Mouse (Mus musculus) lung, postnatal 25 days (tissue): ENCODE data around the gene Prkcz.

ENCODE experiments used
- DNase-seq: peaks from one replicate; pipeline ENCODE4 v3.0.0; 2022; ENCODE audit warnings: low spot score

The Prkcz gene

DNA sequence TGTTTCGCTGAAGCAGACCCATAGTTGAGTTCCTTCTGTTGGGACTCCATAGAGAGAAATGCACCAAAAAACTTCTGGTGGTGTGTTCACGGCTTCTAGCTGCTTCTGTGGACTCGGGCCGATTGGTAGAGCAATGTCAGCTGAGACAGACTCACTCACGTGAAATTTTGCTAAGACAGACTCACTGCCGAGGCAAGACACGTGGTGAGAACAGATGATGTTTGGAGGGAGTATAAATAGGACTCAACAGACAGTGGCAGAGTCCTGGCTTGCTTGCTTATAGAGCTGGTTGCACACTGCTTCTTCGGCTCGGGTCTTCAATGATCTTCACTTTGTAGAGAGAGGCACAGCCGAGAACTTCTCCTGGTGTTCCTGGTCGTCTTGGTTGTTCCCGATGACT, 117.9 kb downstream of the Prkcz start:
- no peak for DNase-seq

DNA sequence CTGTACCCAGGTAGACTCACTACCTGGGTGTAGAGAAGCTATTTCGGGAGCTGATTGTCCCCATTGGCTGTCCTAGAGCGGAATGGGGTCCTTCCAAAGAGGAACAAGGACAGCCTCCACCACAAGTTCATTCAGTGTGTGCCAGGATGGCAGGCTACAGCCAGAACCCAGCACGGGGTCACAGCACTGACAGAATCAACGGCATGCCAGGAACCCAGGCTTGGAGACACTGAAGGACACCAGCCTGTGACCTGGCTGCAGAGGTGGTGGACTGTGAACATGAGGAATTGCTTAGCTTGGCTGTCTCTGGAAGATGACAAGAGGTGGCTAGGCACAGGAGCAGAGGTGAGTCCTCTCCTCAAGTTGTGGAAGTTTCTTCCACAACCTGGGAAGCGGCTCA, 118.9 kb downstream of the Prkcz start:
- no peak for DNase-seq

DNA sequence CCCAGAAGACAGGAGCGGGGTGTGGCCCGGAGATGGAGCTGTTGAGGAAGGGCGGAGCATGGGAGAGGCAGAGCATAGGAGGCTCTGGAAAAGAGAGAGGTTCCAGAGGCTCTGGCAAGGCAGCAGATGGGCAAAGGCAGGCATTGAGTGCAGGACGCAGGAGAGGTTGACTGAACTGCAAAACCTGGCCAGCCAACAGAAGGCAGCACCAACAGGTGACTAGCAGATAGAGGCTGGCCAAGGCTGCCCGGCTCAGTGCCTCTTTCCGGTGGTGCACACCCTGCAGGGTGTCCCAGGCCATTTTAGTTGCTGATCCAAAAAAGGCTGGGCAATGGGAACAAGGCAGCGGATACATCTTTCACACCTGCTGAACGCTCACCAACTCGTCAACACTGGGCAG, 119.4 kb downstream of the Prkcz start:
- no peak for DNase-seq

DNA sequence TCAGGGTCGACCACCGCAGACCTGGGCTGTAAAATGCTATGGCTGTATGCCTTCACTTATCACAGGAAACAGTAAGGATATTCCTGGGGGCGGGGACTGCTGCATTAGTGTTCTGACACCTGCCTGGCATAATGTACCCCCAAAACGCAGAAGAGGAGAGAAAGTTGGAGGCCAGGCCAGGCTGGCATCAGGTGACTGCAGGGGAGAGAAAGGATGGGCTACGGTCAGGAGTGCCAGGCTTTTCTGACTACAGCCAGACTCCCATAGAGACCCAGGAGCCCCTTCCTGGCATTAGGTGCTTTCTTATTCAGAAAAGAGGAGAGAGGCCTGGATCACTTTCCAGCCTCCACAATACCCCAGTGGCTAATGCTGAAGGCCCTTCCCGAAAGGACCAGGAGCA, 121.7 kb downstream of the Prkcz start:
- no peak for DNase-seq

DNA sequence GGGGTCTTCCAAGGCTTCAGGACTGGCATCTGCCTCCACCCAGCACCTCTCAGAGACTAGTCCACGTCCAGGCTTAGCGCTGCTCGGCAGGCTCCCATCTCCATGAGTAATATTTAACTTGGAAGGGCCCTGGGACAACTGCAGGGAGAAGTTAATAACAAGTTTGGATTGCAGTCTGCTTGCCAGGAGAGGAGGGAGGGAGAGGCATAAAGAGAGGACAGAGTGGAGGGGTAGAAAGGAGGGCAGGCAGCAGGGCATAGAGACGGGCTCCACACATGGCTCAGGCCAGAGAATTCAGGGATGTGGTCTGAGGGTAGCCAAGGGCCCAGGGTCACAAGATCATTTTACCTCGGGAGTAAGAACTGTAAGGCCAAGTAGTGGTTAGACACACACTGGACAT, 122.9 kb downstream of the Prkcz start:
- DNase-seq, result peak; percentile 78

DNA sequence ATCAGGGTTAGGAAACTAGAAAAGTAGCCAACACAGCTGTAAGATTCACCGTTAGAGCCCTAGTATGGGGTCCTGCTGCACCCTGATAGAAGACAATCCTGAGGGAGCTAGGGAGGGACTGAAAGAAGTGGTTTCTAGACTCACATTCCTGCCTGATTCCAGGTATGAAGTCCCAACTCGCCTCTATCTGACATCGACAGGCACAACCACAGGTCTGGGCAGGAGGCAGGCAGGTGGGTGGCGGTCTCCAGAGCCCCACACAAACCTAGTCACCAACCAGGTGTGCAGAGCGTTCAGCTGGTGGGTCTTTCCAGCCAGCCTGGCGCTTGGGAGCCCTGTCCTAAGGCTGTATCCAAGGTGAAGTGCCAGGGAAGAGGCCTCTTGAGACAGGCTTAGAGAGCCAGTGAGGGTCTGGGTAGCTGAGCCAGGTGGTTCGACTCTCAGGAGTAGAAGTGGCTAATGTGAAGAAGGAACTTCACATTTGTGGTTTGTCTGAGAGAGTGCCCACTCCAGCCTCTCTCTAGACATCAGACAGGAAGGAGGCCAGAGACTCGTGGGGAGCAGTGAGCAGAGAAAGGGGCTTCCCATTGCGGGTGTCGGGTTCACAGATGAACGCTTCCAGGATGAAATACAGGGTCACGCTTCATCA, 124.3 kb downstream of the Prkcz start:
- peak; percentile 61 for DNase-seq

DNA sequence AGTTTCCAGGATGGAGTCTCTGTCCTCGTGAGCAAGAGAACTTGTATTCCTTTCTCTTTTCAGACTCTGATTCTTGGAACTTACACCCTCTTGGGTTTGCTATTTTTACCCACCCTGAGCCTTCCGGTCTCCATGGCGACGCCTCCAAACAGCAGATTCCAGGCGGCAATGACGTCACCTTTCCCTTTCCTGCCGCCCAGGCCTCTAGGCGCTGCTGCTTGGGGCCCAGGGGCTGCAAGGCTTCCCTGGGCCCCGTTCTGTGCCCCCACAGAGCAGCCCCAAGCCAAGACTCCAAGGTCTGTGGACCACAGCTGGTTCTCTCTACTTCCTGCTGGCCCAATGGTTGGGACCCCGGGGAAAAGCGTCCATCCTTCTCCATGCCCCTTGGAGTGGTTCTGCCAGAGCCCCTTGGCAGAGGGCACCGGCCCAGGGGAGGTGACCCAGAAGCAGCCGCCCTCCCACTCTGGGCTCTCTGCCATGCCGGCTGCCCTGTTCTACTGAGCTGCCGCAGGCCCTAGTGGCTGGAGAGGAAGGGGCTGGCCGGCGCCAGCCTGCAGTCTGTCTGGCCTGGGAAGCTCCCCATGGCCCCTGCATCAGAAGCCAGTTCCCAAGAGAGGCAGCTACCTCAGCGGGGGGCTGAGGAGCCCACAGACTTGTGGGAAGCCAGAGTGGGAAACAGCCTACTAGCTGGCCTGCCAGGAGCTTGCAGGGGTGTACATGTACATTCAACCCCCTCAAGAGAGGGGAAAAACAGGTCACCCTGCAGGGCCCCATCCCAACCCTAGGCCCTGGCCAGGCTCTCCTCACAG, 125.6 kb downstream of the Prkcz start:
- DNase-seq, result peak; percentile 95

DNA sequence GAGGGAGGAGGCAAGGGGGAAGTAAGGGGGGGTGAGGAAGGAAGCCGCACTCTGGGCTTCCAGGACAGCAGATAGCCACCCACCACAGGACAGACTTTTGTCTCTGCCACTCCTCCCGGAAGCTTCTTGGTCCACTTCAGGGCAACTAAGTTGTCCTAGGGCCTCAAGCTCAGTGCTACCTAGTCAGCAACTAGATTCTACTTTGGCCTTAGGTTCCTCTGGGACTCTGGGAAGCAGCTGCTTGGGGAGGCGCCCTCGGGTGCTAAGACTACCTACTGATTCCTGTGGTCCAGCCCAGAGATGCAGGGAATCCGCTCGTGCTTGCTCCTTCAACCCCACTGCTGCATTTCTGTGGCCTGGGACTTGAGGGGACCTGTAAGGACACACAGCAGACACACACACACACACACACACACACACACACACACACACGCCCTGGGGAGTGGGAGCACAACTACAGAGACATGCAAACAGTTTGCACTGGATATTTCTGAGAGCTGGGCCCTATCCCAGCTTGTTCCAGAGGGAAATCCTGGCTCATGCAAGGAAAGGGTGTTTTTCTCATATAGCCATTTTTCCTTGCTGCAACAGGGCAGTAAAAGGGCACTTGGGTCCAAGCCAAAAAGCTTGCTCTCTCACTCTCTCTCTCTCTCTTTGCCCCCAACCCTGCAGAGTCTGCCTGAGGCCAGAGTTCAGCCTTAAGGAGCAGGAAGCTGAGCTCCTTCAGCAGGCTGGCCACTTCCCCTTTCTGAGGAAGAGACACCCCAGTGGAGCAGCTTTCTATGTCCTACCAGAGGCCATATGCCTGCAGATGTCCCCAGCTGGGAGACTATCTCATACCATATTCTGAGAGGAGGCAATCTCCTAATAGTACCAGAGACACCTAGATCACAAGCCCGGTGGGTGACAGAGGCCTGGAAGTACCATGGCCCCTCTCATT, 126.5 kb downstream of the Prkcz start:
- peak; percentile 55 for DNase-seq

DNA sequence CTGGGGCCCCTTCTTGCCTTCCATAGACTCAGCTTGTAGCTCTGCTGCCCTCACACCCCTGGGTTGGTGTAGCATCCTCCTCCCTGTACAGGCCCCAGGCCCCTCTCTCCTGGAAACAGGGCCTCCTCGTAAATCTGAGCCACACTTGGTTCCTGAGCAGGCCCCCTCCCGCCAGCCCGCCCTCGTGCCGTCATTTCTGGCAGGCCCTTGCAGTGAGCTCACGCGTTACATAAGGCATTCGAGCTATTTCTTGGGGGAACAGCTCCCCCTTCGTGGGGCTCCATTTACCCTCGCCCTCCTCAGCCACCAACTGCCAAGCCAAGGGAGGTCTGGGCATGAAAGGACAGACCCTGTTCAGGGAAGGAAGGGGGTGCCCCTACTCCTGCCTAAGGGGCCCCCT, 127.3 kb downstream of the Prkcz start:
- peak; percentile 84 for DNase-seq

DNA sequence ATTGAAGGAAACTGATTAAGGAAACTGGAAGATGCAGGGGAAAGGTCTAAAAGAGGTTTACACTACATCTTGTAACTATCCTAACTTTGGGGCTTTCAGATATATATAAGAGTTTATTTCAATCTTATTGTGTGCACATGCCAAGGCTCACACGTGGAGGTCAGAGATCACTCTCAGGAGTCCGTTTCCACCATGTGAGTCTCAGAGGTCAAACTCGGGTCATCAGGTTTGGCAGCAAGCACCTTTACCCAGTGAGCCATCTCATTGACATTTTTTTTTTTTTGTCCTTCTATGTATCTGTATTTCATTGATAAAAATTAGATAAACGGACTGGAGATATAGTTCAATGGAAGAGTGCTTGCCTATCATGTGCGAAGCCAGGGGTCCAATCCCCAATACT, 132.7 kb downstream of the Prkcz start:
- no peak for DNase-seq

DNA sequence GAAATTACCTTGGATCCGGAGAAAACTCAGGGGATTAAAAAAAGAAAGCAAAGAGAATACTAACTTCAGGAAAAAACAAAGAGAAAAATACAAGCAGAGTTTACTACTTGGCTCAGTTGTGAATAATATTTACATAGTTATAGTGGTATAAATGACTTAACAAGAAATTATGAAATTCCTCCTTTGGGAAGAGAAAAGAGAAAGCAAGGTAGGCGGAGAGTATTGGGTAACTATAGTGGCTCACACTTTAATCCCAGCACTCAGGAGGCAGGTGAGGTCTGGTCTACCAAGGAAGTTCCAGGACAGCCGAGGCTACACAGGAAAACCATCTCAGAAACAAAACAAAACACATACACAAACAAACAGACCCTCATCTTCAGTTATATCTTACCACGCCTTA, 133.2 kb downstream of the Prkcz start:
- no peak for DNase-seq

DNA sequence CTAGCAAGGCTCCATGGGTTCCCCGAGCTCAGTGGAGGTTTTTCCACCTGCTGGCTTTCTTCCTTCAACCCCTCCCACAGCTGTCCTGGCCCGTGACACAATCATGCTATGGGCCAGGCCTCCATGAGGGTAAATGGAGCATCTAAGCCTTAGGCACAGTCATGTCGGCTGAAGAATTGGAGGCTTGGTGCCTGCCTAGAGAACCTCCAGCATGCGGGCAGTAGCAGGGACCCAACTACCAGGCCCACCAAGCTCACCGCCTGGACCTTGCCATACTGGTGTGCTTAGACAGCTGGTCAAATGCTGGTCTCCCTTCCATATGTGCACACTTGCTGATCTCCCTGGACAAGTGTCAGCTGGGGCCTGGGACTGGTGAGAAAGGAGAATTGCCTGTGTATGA, 135.2 kb downstream of the Prkcz start:
- DNase-seq, result no peak

DNA sequence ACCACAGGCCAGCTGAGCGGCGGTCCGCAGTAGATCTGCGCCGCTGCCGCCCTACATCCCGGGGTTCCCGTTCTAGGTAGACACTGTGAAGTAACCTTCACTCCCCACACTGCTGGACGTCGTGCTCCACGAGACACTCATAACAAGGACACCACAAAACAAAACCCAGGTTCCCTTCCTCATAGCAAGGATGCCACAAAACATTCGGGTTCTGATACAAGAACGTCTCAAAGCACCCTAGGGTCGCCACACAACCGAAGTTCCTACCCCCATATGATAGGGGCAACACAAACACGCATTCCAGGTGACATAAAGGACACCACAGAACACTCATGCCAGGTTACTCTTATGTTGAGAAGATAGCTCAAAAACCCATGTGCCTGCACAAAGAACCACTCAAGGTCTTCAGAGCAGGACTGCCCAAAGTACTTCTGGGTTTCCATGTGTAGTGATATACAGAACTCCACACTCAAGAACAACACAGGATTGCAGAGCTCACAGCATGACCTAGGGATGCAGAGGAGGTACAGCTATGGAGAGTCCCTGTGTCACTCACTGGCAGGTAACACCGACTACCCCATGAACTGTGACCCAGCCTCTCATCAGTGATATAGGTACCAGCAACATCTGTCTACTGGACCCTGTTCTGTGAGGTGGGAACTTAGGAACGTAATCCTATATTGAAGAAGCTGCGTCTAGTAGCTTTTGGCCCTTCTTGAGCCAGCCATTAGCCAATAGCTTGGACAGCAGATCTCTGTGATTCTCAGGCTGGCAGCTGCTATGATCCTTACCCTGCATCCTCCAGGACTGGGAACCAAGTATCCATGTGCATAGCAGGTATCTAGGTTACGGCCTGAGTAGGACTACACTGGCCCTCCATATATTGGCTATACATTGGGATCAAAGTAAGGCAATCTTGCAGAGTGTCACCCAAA, 137.3 kb downstream of the Prkcz start:
- DNase-seq, result no peak

DNA sequence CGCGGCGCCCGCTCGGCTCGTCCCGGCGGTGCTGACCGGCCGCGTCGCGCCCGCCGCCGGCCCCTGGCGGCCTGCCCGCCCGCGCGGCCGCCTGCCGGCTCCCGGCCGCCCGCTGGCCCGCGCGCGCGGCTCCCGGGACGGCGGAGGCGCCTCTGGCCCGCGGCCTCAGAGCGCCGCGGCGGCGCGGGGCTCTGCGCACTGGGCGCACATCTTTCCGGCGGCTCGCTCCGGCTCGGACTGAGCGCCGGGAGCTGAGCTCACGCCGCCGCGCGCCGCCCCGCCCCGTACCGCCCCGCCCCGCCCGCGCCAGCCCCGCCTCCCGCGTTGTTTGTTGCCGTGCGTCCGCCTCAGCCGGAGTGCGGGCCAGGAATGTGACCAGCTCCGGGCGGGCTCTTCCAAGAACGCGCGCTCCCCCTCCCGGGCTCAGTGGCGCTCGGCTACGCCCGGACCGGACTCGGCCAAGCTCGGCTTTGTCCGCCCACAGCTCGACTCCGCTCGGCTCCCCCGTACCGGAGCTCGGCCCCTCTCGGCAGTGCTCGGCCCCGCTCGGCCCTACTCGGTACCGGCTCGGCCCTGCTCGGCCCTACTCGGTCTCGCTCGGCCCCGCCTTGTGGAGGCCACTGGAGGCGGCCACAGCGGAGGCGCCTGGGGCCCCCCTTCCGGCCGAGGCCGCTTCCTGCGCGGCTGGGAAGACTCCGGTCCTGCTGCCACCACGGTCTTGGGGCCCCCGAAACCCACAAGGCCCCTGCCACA, 138.1 kb downstream of the Prkcz start:
- peak; percentile 99 for DNase-seq

DNA sequence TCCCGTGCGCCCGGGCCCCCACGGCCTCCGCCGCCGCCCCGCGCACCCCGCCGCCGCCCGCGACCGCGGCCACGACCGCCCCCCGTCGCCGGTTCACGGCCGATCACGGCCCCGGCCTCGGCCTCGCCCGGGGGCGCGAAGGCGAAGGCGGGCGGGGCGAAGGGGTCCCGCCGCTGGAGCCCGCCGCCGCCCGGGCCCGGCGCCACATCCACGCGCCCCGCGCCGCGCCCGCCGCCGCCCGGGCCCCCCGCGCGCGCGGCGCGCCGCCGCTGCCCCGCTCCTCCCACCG, 138.7 kb downstream of the Prkcz start, which contains the start of gene Ski:
Gene Ski, minus strand, starts transcription at position 41 of the 289 bp plus-strand sequence.
- DNase-seq, result no peak

DNA sequence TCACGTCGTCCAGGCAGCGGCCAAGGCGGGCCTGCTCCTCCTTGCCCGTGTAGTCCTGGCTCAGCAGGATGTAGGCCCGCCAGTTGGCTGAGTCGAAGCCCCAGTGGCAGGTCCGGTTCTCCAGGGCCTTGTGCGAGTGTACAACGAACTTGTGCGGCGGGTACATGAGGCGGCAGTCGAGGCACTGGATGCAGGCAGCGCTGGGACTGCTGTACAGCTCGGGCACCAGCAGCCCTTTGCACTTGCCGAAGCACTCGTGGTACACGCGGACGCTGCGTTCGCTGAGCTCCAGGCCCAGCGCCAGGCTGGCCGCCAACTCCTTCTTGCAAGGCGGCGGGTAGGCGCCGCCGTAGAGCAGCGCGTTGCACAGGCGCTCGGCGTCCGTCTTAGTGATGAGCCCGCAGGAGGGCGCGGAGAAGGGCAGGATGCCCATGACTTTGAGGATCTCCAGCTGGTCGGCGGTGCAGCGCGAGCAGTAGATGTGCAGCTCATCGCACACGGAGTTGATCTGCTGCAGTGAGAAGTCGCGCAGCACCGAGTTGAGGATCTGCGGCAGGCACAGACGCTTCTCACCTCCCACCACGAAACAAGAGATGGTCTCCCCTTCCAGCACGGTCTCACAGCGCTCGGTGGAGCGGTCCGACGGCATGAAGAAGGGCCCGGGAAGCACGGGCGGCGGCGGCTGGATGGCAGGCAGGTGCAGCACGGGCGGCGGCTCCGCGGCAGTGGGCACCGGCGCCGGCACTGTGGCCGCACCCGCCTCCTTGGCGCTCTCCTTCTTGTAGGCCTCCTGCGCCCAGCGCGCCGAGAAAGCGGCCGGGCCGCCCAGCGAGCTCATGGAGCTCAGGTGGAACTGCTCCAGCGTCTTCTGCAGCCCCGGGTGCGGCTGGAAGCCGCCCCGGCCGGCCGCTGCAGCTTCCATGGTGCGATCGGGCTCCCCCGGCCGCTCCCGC, 139.3 kb downstream of the Prkcz start:
- DNase-seq, result peak; percentile 63

DNA sequence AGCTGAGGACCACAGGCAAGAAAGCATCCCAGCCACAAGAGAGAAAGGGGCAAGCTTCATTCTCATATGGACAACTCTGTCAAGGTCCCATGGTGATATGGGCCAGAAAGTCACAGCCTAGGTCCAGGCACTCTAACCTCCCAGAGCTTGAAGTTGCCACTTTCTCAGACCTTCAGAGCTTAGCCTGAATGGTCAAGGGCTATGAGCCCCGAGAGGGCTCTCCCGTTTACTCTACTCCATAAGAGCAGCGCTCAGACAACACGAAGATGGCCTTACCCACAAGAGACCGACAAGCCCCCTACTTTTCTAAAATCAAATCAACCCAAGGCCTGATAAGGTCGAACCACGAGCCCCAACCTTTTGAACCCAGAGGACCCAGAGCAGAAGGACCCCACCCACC, 140.1 kb downstream of the Prkcz start:
- no peak for DNase-seq

DNA sequence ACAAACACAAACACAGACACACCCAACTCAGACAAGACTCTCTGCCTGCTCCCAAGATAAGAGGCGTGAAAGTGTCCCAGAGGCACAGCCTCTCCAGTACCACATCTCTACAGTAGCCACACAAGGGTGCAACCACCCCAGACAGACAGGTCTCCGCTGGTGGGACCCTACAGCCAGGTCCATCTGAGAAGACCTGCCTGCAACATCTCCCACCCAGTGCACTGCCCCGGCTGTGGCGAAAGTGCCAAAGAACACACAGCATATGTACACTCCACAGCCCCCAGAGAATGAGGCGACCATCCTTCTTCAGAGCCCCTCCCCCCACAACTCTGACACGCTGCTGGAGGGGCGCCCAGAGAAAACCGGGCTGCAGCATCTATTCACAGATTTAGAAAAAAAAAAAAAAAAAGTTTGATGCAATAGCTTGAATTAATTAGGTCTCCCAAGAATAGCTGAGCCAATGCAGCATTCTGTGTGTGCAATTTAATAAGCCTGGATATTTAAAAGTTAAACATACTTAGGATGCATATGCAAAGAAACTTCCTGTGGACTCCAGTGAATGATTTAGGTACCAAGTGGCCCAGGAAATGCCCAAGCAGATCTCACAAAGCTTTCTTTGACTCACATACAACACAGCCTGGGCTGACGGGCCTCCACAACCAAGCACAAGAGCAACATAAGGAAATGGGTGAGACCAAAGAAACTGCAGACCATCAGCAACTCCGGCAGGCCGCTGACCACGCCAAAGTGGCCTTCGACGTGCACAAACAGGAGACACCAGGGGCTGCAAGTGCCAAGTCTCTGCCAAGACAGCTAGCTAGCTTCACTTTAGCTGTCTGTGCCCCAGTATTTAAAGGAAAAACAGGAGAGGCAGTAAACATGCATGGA, 140.7 kb downstream of the Prkcz start:
- DNase-seq, result no peak
